Mouse (Mus musculus): Measurements from ENCODE around the gene Vmn1r188. TPM values are rescaled to one million over a fixed set of nuclear protein-coding genes. Genes with fewer than 3 reads are reported as not detected.
"Not testable (repeated sequence)": the region's sequence is repeated elsewhere in the genome, so short reads cannot be mapped to it uniquely, and the experiment has no call there.

The Vmn1r188 gene
- polyA plus RNA-seq, 1 experiment from 2014 or later: not detected

- no peaks in the 10 kb centered on the region for H3K9me3 ChIP-seq (replicated peaks)
- peak overlapping the region; percentile 94 for H3K27ac ChIP-seq (replicated peaks)
- H3K4me3 ChIP-seq (replicated peaks): peak overlapping the region; percentile 38
- H3K36me3 ChIP-seq: no peaks in the 10 kb centered on the region
- peak overlapping the region; percentile 60 for H3K4me2 ChIP-seq (replicated peaks)
- WGBS: 2% methylated on average over 13 of the region's 13 CpGs
- ATAC-seq (ENCODE audit: insufficient number of reproducible peaks, low FRiP score, low TSS enrichment, low read depth): no peak
- no peaks in the 10 kb centered on the region for H3K27me3 ChIP-seq
- H3K4me1 ChIP-seq: peaks cover 19% of the 10 kb centered on the region
- peak overlapping the region; percentile 31; the same call in 1 of the 2 replicates for H3K9ac ChIP-seq
These were observed 42.3 kb upstream of the Vmn1r188 start for GRCm38 (mm10) chr13:22041651-22042567.

- H3K27me3 ChIP-seq; H3K36me3 ChIP-seq; H3K9me3 ChIP-seq (replicated peaks): not testable (repeated sequence)
- Histone ChIP-seq H3K4me3 (replicated peaks) (peak within 1 kb of the TSS; percentile 39), H3K4me2 (replicated peaks) (peak within 1 kb of the TSS; percentile 60), H3K4me1 (peaks cover 19% of the 10 kb centered on the region), H3K27ac (replicated peaks) (peak within 1 kb of the TSS; percentile 94), H3K9ac (peak within 1 kb of the TSS; percentile 31; the same call in 1 of the 2 replicates)
- peak; percentile 90 for ATAC-seq (ENCODE audit: insufficient number of reproducible peaks, low FRiP score, low TSS enrichment, low read depth)
- under 1% methylated on average over 42 of the region's 80 CpGs for WGBS
These were observed 41.4 kb upstream of the Vmn1r188 start, which contains the start of the genes Hist1h2ag and Hist1h2bj for GRCm38 (mm10) chr13:22042568-22043502. Gene Hist1h2ag, minus strand, starts transcription at chr13:22042944. Gene Hist1h2bj, plus strand, starts transcription at chr13:22043214.

- no peak for ATAC-seq (ENCODE audit: insufficient number of reproducible peaks, low FRiP score, low TSS enrichment, low read depth)
- Histone ChIP-seq H3K9ac (0 out of 2 replicates have a peak overlapping the region, but pooled peaks have one; percentile 9), H3K4me3 (replicated peaks) (peak overlapping the region; percentile 39), H3K36me3 (no peaks in the 10 kb centered on the region), H3K4me2 (replicated peaks) (peak overlapping the region; percentile 60), H3K4me1 (peaks cover 19% of the 10 kb centered on the region), H3K9me3 (replicated peaks) (no peaks in the 10 kb centered on the region), H3K27ac (replicated peaks) (peak overlapping the region; percentile 87), H3K27me3 (no peaks in the 10 kb centered on the region)
- WGBS: under 1% methylated on average over 12 of the region's 14 CpGs
These were observed 40.5 kb upstream of the Vmn1r188 start for GRCm38 (mm10) chr13:22043503-22044431.

GRCm38 (mm10) chr13:22044432-22045155 lies 39.6 kb upstream of the Vmn1r188 start:
- H3K27ac ChIP-seq (replicated peaks): no peak overlapping the region

GRCm38 (mm10) chr13:22045311-22045710 lies 38.9 kb upstream of the Vmn1r188 start:
- Histone ChIP-seq H3K4me1 (peaks cover 16% of the 10 kb centered on the region), H3K36me3 (no peaks in the 10 kb centered on the region), H3K27me3 (no peaks in the 10 kb centered on the region), H3K4me3 (replicated peaks) (no peak overlapping the region), H3K9me3 (replicated peaks) (no peaks in the 10 kb centered on the region), H3K9ac (no peak overlapping the region), H3K27ac (replicated peaks) (no peak overlapping the region), H3K4me2 (replicated peaks) (no peak overlapping the region)
- 60% methylated on average over 2 of the region's 2 CpGs for WGBS
- ATAC-seq (ENCODE audit: insufficient number of reproducible peaks, low FRiP score, low TSS enrichment, low read depth): no peak

More at GRCm38 (mm10) chr13:22044432-22045155, 39.6 kb upstream of the Vmn1r188 start:
- H3K4me1 ChIP-seq: peaks cover 19% of the 10 kb centered on the region
- no peaks in the 10 kb centered on the region for H3K9me3 ChIP-seq (replicated peaks)
- no peaks in the 10 kb centered on the region for H3K27me3 ChIP-seq
- no peak for ATAC-seq (ENCODE audit: insufficient number of reproducible peaks, low FRiP score, low TSS enrichment, low read depth)
- no peak overlapping the region for H3K9ac ChIP-seq
- WGBS: 76% methylated on average over 6 of the region's 6 CpGs
- peak overlapping the region; percentile 60; the same call in 1 of the 2 replicates for H3K4me2 ChIP-seq (replicated peaks)
- no peaks in the 10 kb centered on the region for H3K36me3 ChIP-seq
- no peak overlapping the region for H3K4me3 ChIP-seq (replicated peaks)

- no peak overlapping the region for H3K27ac ChIP-seq (replicated peaks)
- no peaks in the 10 kb centered on the region for H3K36me3 ChIP-seq
- no peak for ATAC-seq (ENCODE audit: insufficient number of reproducible peaks, low FRiP score, low TSS enrichment, low read depth)
- no peaks in the 10 kb centered on the region for H3K9me3 ChIP-seq (replicated peaks)
- WGBS: 71% methylated on average over 2 of the region's 2 CpGs
- no peak overlapping the region for H3K4me3 ChIP-seq (replicated peaks)
- no peak overlapping the region for H3K9ac ChIP-seq
- no peak overlapping the region for H3K4me2 ChIP-seq (replicated peaks)
- H3K27me3 ChIP-seq: no peaks in the 10 kb centered on the region
- H3K4me1 ChIP-seq: peaks cover 6% of the 10 kb centered on the region; the same call in 1 of the 2 replicates
These were observed 35.2 kb upstream of the Vmn1r188 start for GRCm38 (mm10) chr13:22049041-22049440.

GRCm38 (mm10) chr13:22049737-22050440 lies 34.4 kb upstream of the Vmn1r188 start:
- Histone ChIP-seq H3K27ac (replicated peaks) (peak overlapping the region; percentile 92), H3K9me3 (replicated peaks) (no peaks in the 10 kb centered on the region), H3K4me2 (replicated peaks) (peak overlapping the region; percentile 67), H3K4me1 (peaks cover 6% of the 10 kb centered on the region; the same call in 1 of the 2 replicates), H3K9ac (no peak overlapping the region), H3K4me3 (replicated peaks) (peak overlapping the region; percentile 57), H3K36me3 (no peaks in the 10 kb centered on the region), H3K27me3 (no peaks in the 10 kb centered on the region)
- under 1% methylated on average over 14 of the region's 14 CpGs for WGBS
- ATAC-seq (ENCODE audit: insufficient number of reproducible peaks, low FRiP score, low TSS enrichment, low read depth): no peak

GRCm38 (mm10) chr13:22050591-22051522 lies 33.4 kb upstream of the Vmn1r188 start:
- Histone ChIP-seq H3K4me2 (replicated peaks) (peak overlapping the region; percentile 67), H3K27me3 (no peaks in the 10 kb centered on the region), H3K36me3 (no peaks in the 10 kb centered on the region), H3K9ac (peak overlapping the region; percentile 48), H3K4me1 (peaks cover 6% of the 10 kb centered on the region; the same call in 1 of the 2 replicates), H3K4me3 (replicated peaks) (peak overlapping the region; percentile 57), H3K9me3 (replicated peaks) (no peaks in the 10 kb centered on the region), H3K27ac (replicated peaks) (peak overlapping the region; percentile 92)
- ATAC-seq (ENCODE audit: insufficient number of reproducible peaks, low FRiP score, low TSS enrichment, low read depth): peak; percentile 92
- under 1% methylated on average over 52 of the region's 52 CpGs for WGBS

All from embryonic facial prominence, embryonic 15.5 days (tissue).